Mouse (Mus musculus): Measurements from ENCODE around the gene Snx29. TPM values are rescaled to one million over a fixed set of nuclear protein-coding genes. Genes with fewer than 3 reads are reported as not detected.

Snx29 gene
- polyA plus RNA-seq, 1 experiment from 2014 or later: 17.4 TPM

DNA sequence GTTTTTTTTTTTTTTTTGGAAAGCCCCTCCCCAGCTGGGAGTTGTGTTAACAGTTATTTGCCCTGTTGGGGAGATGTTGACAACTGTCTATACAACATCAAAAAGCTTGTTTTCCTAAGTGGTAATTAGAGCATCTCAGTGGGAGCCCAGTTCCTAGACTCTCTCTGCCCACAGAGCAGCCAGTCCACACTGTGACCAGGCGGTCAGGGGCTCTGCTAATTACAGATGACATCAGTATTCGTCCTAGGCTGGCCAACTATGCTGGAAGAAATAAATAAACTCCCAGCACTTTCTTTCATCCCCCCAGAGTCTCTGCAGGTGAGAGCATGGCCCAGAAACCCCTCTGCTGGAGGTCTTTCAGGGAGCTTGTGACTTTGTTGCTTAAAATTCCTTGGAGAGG is 470.7 kb downstream of the Snx29 start:
- Histone ChIP-seq H3K4me3 (replicated peaks) (no peak overlapping the region), H3K27me3 (no peaks in the 10 kb centered on the region; the same call in 1 of the 2 replicates), H3K4me2 (no peak overlapping the region), H3K4me1 (replicated peaks) (no peaks in the 10 kb centered on the region), H3K36me3 (no peaks in the 10 kb centered on the region), H3K9ac (replicated peaks) (no peak overlapping the region), H3K27ac (no peak overlapping the region), H3K9me3 (0 out of 2 replicates have a peak, but pooled peaks cover 3% of the 10 kb centered on the region)
- no peak for ATAC-seq (ENCODE audit: insufficient number of reproducible peaks, insufficient read depth, low FRiP score, low TSS enrichment, low read depth)
- WGBS: 22% methylated on average over 2 of the region's 2 CpGs

GRCm38 (mm10) chr16:11794628-11795027 is 471.9 kb downstream of the Snx29 start:
- H3K9me3 ChIP-seq: 0 out of 2 replicates have a peak, but pooled peaks cover 3% of the 10 kb centered on the region
- no peak overlapping the region for H3K4me2 ChIP-seq
- ATAC-seq (ENCODE audit: insufficient number of reproducible peaks, insufficient read depth, low FRiP score, low TSS enrichment, low read depth): no peak
- H3K27ac ChIP-seq: no peak overlapping the region
- no peak overlapping the region for H3K4me3 ChIP-seq (replicated peaks)
- H3K4me1 ChIP-seq (replicated peaks): no peaks in the 10 kb centered on the region
- H3K27me3 ChIP-seq: no peaks in the 10 kb centered on the region; the same call in 1 of the 2 replicates
- no peaks in the 10 kb centered on the region for H3K36me3 ChIP-seq
- H3K9ac ChIP-seq (replicated peaks): no peak overlapping the region
- WGBS: 83% methylated on average over 4 of the region's 4 CpGs

DNA sequence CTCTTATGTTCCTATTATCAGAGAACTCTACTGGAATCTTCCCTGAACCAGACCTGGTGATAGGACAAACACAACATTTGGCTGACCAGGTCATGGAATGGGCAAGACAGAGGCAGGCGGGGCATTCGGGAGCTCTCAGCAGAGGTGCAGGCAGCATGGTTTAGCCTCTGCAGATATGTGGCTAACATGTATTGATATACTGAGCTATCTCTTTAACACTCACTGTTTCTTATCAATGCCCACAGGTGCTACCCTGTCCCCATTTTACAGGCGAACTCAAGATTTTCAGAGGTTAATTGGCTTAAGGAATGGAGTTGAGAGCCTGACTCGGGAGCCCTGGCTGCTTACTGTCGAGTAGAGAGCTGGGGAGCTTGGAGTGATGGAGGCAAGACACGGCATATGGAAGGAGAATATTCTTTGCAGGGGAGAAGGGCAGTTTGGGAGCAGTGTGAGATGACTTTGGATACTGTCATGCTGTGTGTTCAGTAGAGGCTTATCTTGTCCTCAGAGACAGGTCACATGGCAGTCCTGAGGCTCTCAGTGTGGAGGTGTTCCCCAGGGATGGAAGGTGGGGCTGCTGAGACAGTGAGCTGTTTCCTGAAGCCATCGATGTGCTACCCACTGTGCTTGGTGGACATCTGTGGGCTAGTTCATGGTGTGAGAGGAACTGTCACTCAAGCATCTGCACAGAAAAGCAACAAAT is 473.2 kb downstream of the Snx29 start:
- Histone ChIP-seq H3K9me3 (0 out of 2 replicates have a peak, but pooled peaks cover 3% of the 10 kb centered on the region), H3K27me3 (no peaks in the 10 kb centered on the region; the same call in 1 of the 2 replicates), H3K4me3 (replicated peaks) (no peak overlapping the region), H3K4me1 (replicated peaks) (no peaks in the 10 kb centered on the region), H3K36me3 (no peaks in the 10 kb centered on the region), H3K9ac (replicated peaks) (no peak overlapping the region), H3K27ac (no peak overlapping the region), H3K4me2 (no peak overlapping the region)
- 80% methylated on average over 7 of the region's 7 CpGs for WGBS
- ATAC-seq (ENCODE audit: insufficient number of reproducible peaks, insufficient read depth, low FRiP score, low TSS enrichment, low read depth): no peak

- ATAC-seq (ENCODE audit: insufficient number of reproducible peaks, insufficient read depth, low FRiP score, low TSS enrichment, low read depth): peak; percentile 50; the same call in 1 of the 2 replicates
- Histone ChIP-seq H3K27ac (no peak overlapping the region), H3K9ac (replicated peaks) (no peak overlapping the region), H3K4me3 (replicated peaks) (no peak overlapping the region), H3K9me3 (no peaks in the 10 kb centered on the region), H3K36me3 (peaks cover 5% of the 10 kb centered on the region; the same call in 1 of the 2 replicates), H3K27me3 (no peaks in the 10 kb centered on the region), H3K4me2 (no peak overlapping the region), H3K4me1 (replicated peaks) (peaks cover 10% of the 10 kb centered on the region)
- 87% methylated on average over 7 of the region's 7 CpGs for WGBS
These were observed 479.3 kb downstream of the Snx29 start for GRCm38 (mm10) chr16:11801960-11802539.

Other genes starting within 250 kb of the Snx29 start
- 36.3 and 39.5 TPM in 2 replicates for gene Txndc11, start 188.3 kb upstream of the Snx29 start, polyA plus RNA-seq (2016; fragmentation: Nextera tagmentation; extraction: Ambion mirVana)
- gene Zc3h7a, start 146.5 kb upstream of the Snx29 start, polyA plus RNA-seq (2016; fragmentation: Nextera tagmentation; extraction: Ambion mirVana): 98.3 and 101 TPM in 2 replicates
- 224 and 225 TPM in 2 replicates for gene Rsl1d1, start 119.6 kb upstream of the Snx29 start, polyA plus RNA-seq (2016; fragmentation: Nextera tagmentation; extraction: Ambion mirVana)
- 106 and 113 TPM in 2 replicates for gene Gspt1, start 68.6 kb upstream of the Snx29 start, polyA plus RNA-seq (2016; fragmentation: Nextera tagmentation; extraction: Ambion mirVana)
- 0.27 TPM in 1 of 2 replicates, not detected in the other for gene Tnfrsf17, start 9.1 kb upstream of the Snx29 start, polyA plus RNA-seq (2016; fragmentation: Nextera tagmentation; extraction: Ambion mirVana)

All from limb, embryonic 12.5 days (tissue).